Mouse (Mus musculus) heart, postnatal 0 days (tissue): ENCODE data around the gene Vwa7. TPM values are rescaled to one million over a fixed set of nuclear protein-coding genes. Genes with fewer than 3 reads are reported as not detected.

ENCODE experiments used
- ATAC-seq: fragments of 200-750 bp; cut with Nextera tagmentation; 2 replicates; pipeline ENCODE4 v1.8.0; 2017; ENCODE audit warnings: low read depth, moderate number of reproducible peaks, moderate library complexity; ENCODE audit not compliant: insufficient read depth
- DNase-seq: peaks from one replicate; pipeline ENCODE4 v3.0.0-alpha.2; 2016; ENCODE audit warnings: low spot score
- H3K27ac ChIP-seq: fragments of 300-500 bp; sonication (generic); 2 replicates; pipeline ENCODE4 v1.5.1; 2014; ENCODE audit warnings: low read depth, mild to moderate bottlenecking
- H3K27me3 ChIP-seq: fragments of 300-500 bp; sonication (generic); 2 replicates; pipeline ENCODE4 v1.6.1; 2014; ENCODE audit warnings: low read length, mixed read lengths; ENCODE audit not compliant: control insufficient read depth, insufficient read depth
- H3K36me3 ChIP-seq: fragments of 300-500 bp; sonication (generic); replicated peaks from 2 replicates; pipeline ENCODE4 v1.6.1; 2014; ENCODE audit warnings: low read length, mixed read lengths; ENCODE audit not compliant: control insufficient read depth, insufficient read depth
- H3K4me1 ChIP-seq: fragments of 300-500 bp; sonication (generic); 2 replicates; pipeline ENCODE4 v1.6.1; 2014; ENCODE audit warnings: antibody characterized with exemption; ENCODE audit not compliant: control insufficient read depth, insufficient read depth
- H3K4me2 ChIP-seq: fragments of 300-500 bp; sonication (generic); 2 replicates; pipeline ENCODE4 v1.6.1; 2014; ENCODE audit warnings: low read depth, mild to moderate bottlenecking, low read length, moderate library complexity
- H3K4me3 ChIP-seq: fragments of 300-500 bp; sonication (generic); 2 replicates; pipeline ENCODE4 v1.5.1; 2014; ENCODE audit warnings: low read depth, low read length
- H3K9ac ChIP-seq: fragments of 300-500 bp; sonication (generic); replicated peaks from 2 replicates; pipeline ENCODE4 v1.6.1; 2014; ENCODE audit warnings: low read depth, low read length, mixed read lengths
- H3K9me3 ChIP-seq: fragments of 300-500 bp; sonication (generic); replicated peaks from 2 replicates; pipeline ENCODE4 v1.6.1; 2016; ENCODE audit warnings: low read length; ENCODE audit not compliant: control insufficient read depth
- CTCF ChIP-seq: IDR thresholded peaks from 2 replicates; pipeline ENCODE4 v1.5.1; 2016; ENCODE audit warnings: antibody characterized with exemption, control low read depth, low read depth
- EP300 ChIP-seq: IDR thresholded peaks from 2 replicates; pipeline ENCODE4 v1.6.1; 2016; ENCODE audit warnings: antibody characterized with exemption, low read depth
- WGBS: fragments of 180-500 bp; shearing (Covaris S2); extraction: QIAGEN DNeasy Blood & Tissue Kit; methylation state at CpG from one replicate; pipeline ENCODE4 v1.1.7; 2014; 5-methylcytosine and 5-hydroxymethylcytosine counted together
- polyA plus RNA-seq: library from polyadenylated mRNA; unstranded; fragments of >200 nt; fragmentation: Nextera tagmentation; extraction: Ambion mirVana; gene quantifications from 2 replicates; pipeline ENCODE4 v1.2.1, GENCODE M21; 2015
- total RNA-seq: library from RNA; depleted of rRNA; stranded (reverse); fragments of >200 nt; gene quantifications from 2 replicates; pipeline ENCODE4 v1.2.3, GENCODE M21; 2014; ENCODE audit warnings: low replicate concordance

Gene Vwa7
- total and polyA plus RNA-seq, 2 experiments from 2014 or later: 0.63 to 0.92 TPM

DNA sequence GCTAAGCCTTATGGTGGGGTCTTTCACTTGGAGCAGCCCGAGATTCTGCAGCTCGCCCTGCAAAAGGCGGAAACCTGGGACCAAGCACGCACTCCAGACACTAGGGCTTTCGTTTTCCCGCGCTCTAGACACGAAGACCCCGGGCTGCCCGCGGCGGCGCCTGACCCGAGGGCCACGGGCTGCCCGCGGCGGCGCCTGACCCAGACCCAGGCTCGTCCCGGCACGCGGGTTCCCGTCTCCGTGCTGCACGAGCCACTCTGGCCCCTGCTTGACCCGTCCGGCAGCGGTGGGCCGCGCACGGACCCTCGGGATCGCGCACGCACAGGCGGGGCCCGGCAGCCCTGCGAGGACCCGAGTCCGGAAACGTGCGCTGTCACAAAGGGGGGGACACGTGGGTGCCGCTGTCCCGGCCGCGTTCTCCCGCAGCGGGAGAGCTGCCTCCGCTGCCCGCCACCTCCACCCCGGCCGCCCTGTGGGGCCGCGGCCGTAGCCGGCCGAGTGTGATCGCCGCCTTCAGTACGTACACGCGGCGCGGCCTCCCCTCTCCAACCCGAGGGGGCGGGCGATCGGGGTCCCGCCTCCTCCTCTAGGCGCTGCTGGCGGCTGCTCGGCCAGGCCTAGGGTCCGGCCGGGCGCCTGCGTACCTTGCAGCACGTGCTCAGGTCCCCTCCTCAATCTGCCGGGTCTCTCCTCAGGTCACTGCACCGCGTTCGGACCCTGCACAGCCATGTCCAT lies 15.5 kb upstream of the Vwa7 start, which contains the start of gene Vars:
TSS of gene Vars (plus strand) at position 271 of the 735 bp plus-strand sequence.
- ATAC-seq (peak; percentile 89), DNase-seq (peak; percentile 75)
- Histone ChIP-seq H3K36me3 (peaks cover 36% of the 10 kb centered on the region), H3K27ac (peak within 1 kb of the TSS; percentile 99), H3K9ac (peak within 1 kb of the TSS; percentile 88), H3K27me3 (no peaks in the 10 kb centered on the region), H3K4me2 (peak within 1 kb of the TSS; percentile 98), H3K9me3 (no peaks in the 10 kb centered on the region), H3K4me1 (peaks cover 29% of the 10 kb centered on the region), H3K4me3 (peak within 1 kb of the TSS; percentile 97)
- WGBS: under 1% methylated on average over 67 of the region's 83 CpGs
- TF ChIP-seq CTCF (no peak), EP300 (peak; percentile 86)

- WGBS: 1% methylated on average over 35 of the region's 35 CpGs
These were observed 14.8 kb upstream of the Vwa7 start for GRCm38 (mm10) chr17:35001452-35002152.

DNA sequence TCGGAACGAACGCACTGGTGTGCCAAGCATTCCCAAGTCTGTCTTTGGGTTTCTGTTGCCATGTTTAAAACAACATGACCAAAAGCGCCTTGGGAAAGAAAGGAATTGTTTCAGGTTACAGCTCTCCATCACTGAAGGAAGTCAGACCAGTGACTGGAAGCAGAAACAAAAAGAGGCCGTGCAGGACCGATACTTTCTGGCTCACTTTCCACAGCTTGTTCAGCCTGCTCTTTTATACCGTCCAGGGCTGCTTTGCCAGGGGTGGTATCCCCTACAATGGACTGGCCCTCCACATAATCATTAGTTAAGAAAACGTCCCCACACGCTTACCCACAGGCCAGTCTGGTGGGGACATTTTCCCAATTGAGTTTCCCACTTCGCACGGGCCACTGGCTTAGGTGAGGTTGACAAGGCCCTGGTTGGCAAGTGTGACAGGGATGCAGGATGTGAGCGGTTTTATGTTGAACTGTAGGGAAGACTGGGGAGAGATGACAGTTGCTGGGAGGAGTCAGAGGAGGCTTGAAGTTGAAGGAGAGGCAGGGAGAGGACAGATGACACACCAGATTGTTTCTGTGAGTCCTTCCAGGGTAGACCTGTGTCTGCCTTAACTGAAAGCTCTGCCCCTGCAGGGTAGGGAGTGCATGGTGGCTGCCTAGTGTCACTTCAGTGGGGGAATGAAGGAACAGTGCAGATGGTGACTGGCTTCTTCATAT lies 14.1 kb upstream of the Vwa7 start:
- peaks cover 29% of the 10 kb centered on the region for H3K4me1 ChIP-seq
- H3K4me3 ChIP-seq: peak overlapping the region; percentile 97
- H3K9ac ChIP-seq: peak overlapping the region; percentile 88
- ATAC-seq (no peak), DNase-seq (peak; percentile 36)
- WGBS: 9% methylated on average over 12 of the region's 12 CpGs
- H3K4me2 ChIP-seq: peak overlapping the region; percentile 98
- H3K27me3 ChIP-seq: no peaks in the 10 kb centered on the region
- peaks cover 36% of the 10 kb centered on the region for H3K36me3 ChIP-seq
- TF ChIP-seq CTCF: no peak
- TF ChIP-seq EP300: no peak
- no peaks in the 10 kb centered on the region for H3K9me3 ChIP-seq
- H3K27ac ChIP-seq: peak overlapping the region; percentile 99

More at GRCm38 (mm10) chr17:35001452-35002152, 14.8 kb upstream of the Vwa7 start:
- H3K27ac ChIP-seq: peak overlapping the region; percentile 99
- peak; percentile 24 for DNase-seq
- peak overlapping the region; percentile 88 for H3K9ac ChIP-seq
- no peak for ATAC-seq
- no peaks in the 10 kb centered on the region for H3K9me3 ChIP-seq
- H3K27me3 ChIP-seq: no peaks in the 10 kb centered on the region
- peak overlapping the region; percentile 97 for H3K4me3 ChIP-seq
- peak overlapping the region; percentile 98 for H3K4me2 ChIP-seq
- H3K4me1 ChIP-seq: peaks cover 29% of the 10 kb centered on the region
- H3K36me3 ChIP-seq: peaks cover 36% of the 10 kb centered on the region
- TF ChIP-seq EP300 (no peak), CTCF (no peak)

- peak overlapping the region; percentile 98 for H3K4me2 ChIP-seq
- ATAC-seq (no peak), DNase-seq (no peak)
- no peak overlapping the region for H3K9ac ChIP-seq
- no peak overlapping the region for H3K4me3 ChIP-seq
- no peaks in the 10 kb centered on the region for H3K9me3 ChIP-seq
- no peaks in the 10 kb centered on the region for H3K27me3 ChIP-seq
- WGBS: 60% methylated on average over 9 of the region's 9 CpGs
- H3K4me1 ChIP-seq: peaks cover 29% of the 10 kb centered on the region
- TF ChIP-seq CTCF (no peak), EP300 (no peak)
- no peak overlapping the region for H3K27ac ChIP-seq
- peaks cover 35% of the 10 kb centered on the region for H3K36me3 ChIP-seq
These were observed 13.1 kb upstream of the Vwa7 start for GRCm38 (mm10) chr17:35003022-35003838.
